Mouse (Mus musculus): ENCODE results near the gene Map7.

GRCm38 (mm10) chr10:20285994-20286836, 137.9 kb downstream of the Map7 start:
- TF ChIP-seq CTCF (IDR thresholded peaks at IDR 0.05; ENCODE audit: borderline replicate concordance, insufficient read depth, low read depth, low read length) (no peak), POLR2A (IDR thresholded peaks at IDR 0.05; ENCODE audit: borderline replicate concordance, insufficient read depth, low read length) (no peak)
